Mouse (Mus musculus) megakaryocyte, embryonic 14.5 days (primary cell): ENCODE results near the gene Gng4.

Experiments used
- FLI1 ChIP-seq: IDR thresholded peaks from 2 replicates; pipeline ENCODE4 v1.6.1; 2012; ENCODE audit warnings: low read length, inconsistent platforms, mixed read lengths
- GATA1 ChIP-seq: IDR thresholded peaks from 3 replicates; pipeline ENCODE4 v1.6.1; 2012; ENCODE audit warnings: mixed read lengths, low read length, inconsistent platforms, borderline replicate concordance

DNA sequence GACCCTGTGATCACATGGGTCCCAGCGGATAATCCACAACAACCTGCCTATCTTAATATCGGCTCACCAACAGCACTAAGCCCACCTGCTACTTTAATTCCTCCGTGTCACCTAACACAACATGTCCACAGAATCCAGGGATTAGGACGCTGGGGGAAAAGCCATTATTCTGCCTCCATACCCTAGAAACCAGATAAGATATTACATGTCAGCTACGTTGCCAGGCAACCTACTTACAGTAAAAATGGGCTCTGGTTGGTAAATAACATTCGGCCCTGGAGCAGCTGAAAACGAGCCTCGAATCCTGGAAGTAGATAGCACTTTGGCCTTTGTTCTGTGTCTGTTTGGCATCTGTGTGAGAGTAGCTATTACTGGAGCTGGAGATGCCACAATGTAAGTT, 14.9 kb downstream of the Gng4 start:
- TF ChIP-seq GATA1 (no peak), FLI1 (no peak)
